Mouse (Mus musculus) heart, adult 18-20 months (tissue): ENCODE measurements at regions not wholly inside any gene's neighbourhood (a gene's known extent, or its start where the extent isn't known, plus 50 kb on each side); places are given as distances from the start of the nearest gene placed in this dataset.

Source experiments
- DNase-seq, 2 experiments: peaks; one replicate each; pipeline ENCODE4 v3.0.0; 2021 to 2022; ENCODE audit warnings: mixed read lengths in 1 of 2

DNA sequence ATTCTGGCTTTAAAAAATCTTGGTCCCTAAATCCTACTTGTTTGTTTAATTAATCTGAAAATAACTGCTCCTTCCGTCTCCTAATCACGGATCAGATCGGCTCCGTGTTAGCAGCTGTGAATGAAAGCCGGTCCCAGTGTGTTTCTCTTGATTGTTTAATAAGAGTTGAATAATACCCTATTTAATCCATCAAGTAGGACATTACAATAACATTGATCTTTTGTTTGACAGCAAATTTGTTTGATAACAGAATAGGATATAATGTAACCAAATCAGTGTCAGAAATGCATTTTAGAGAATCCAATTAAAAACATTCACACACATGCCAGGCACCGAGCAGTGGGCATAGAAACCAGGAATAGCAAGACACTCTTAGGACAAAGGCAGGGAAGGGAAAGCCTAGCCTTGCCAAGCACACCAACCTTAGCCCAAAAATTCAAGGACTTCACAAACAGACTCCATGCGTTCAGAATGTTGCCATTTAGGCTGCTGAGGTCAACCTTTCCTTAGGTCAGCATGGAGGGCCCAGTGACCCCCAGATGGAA, 332.5 kb upstream of the Meis1 start:
- no peak for DNase-seq

DNA sequence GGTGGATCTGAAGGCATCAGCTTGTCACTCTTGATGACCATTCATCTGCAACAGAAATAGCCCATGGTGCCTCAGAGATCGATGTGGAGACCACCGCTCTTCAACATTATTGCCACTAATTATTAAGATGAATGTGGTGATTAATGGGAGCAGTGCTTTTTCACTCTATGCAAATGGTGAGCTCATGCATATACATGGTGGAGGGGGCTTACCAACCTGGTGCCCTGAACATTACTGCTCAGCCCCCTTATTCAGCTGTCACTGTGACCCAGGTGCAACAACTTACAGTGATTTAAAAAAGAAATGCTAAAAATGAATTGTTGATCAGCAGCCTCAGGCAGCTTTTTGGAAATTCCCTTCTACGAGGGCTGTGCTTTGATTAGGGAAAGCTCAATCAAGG, 334.9 kb upstream of the Meis1 start:
- no peak for DNase-seq

DNA sequence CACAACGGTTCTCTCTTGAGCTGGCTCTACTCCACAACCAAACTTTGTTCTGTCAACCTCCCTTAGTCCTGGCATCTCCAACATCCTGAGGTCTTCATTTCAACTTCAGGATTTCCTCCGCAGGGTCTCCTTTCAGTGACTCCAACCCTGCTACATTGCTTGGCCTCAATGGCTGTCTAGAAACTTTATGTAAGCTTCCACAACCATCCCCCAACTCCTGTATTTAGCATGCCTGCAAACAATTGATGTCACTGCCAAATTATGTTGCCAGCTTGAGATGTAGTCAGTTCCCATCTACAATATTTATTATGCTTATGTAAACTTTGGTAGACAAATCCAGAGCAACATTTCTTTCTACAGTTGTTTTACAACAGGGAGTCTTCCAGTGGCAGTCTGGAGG, 336.4 kb upstream of the Meis1 start:
- DNase-seq = no peak

DNA sequence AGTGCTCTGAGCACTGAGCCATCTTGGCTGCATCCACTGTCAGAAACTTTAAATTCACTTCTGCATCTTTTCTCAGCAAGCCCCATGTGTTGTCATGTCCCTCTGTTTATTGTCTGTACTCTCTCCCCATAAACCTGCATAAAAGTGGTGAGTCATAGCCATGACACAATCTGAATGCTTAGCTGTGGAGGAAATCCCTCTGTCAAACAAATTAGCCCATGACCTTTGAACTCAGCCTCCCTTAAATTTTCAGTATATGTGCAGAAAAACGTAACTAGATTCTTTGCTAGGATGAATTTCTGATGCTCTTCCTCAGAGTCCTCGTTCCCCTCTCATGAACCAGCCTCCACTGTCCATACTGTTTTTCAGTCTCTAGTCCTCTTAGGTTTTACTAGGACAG, 337.4 kb upstream of the Meis1 start:
- DNase-seq = no peak

DNA sequence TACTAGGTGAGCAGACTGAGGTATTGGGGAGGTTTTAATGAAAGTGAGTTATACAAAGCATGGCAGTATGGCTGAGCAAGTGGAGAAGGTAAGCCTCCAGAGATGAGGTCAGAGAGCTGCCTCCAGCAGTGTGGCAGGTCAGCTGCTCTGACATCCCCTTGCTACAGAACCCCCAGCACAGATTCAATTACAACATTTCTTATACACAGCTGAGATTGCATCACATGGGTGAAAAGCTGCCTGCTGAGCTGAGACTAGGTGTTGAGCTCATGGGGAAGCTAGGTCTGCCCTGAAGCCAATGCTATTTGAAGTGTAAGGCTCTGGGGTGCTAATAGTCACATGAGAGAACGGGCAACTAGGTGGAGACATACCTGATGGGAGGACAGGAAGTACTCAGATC, 350.4 kb upstream of the Meis1 start:
- DNase-seq = no peak

DNA sequence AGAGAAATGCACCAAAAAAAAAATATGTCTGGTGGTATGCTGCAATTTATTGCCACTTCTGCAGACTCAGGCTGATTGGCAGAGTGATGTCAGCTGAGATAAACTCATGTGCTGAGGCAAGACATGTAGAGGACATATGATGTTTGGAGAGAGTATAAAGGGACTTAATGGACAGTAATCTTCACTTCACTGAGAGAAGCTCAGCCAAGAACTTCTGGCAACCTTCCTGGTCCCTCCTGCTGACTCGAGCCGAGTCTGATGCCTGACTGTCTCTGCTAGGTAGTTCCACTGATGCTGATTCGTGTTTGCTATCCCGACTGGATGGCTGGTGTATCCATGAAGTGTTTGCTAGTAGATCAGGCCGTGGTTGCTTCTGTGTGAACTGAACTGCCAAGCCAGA, 354.7 kb upstream of the Meis1 start:
- DNase-seq = no peak

DNA sequence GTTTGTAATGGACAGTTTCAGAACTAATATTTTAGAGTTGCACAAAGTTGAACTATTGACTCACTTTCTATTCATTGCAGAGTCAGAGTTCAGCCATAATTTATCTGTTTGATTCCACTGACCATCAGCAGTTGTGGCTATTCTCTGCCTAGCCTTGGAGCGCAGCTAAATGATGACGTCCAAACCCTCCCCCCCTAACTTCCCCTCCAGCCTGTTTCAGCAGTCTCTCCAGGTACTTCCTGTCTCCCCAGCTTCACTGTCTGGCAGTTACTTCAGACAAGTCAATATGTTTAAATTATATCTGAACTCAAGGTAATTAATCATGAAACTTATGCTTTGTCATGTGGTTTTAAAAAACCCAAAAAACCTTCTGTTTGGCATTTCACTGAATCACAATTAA, 362.1 kb upstream of the Meis1 start:
- no peak for DNase-seq

DNA sequence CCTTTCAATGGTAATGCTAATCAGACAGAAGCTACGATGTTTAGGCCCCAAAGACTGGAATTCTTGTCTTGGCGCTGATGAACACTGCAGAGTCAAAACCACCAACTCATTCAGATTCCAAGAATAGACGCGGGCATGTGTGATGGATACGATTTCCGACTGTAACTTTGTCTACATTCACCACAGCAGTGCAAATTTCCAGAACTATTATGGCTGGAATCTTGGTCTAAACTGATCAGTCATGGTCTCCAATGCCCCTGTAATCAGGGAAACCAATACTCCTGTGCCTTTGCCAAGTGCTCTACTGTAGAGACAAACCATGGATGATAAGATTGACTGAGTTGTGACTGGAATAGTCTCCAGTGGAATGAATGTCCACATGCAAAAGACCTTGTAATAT, 370.4 kb upstream of the Meis1 start:
- no peak for DNase-seq

DNA sequence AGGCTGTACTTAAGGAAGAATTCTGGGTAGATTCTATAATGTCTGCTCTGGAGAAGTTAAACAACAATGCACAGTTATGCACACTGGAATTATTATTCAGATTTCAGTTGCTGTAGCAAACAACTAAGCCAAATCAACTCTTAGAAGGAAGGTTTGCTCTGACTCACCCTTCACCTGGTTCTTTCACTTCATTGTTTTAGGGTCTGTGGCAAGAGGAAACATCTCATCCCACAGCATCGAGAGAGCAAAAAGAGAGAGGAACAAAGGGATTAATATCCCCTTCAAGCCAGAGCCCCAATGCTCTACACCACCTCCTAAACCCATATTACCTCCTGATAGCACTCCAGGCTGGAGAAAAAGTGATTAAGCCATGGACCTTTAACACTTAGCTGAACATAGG, 373.4 kb upstream of the Meis1 start:
- DNase-seq = no peak

DNA sequence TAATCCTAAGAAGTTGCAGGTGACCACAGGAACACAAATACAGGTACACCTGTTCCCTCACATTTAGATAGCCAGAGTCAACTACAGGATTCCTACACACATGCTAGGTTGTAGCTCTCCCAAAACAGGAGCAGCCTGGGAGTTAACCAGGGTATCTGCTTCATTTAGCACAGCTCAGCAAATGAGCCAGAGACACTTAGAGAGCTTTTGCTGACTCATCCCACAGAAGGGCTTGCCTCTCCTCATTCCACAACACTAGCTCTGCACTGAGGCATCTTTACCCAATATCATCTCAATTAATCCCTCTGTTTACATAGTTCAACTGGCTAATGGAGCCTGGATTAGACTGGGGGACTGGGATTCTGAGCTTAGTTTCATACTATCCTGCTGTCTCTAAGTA, 375.6 kb upstream of the Meis1 start:
- no peak for DNase-seq

DNA sequence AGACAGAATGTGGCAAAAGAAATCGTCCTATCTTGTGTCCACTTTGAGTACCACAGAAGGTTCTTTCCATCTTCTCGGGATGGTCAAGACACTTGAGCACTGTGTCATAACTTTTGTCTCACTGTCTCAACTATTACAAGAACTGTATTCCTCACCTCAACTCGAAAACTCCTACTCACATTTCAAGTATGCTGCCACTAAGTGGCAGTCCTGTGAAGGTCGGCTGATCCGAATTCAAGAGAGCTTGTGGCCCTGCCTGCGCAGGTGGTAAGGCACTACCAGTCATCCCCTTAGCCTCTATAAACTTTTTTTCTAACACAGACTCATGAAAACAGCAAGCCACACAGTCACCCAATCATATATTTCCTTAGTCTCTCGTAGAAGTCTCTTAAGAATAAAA, 381.6 kb upstream of the Meis1 start:
- no peak for DNase-seq

DNA sequence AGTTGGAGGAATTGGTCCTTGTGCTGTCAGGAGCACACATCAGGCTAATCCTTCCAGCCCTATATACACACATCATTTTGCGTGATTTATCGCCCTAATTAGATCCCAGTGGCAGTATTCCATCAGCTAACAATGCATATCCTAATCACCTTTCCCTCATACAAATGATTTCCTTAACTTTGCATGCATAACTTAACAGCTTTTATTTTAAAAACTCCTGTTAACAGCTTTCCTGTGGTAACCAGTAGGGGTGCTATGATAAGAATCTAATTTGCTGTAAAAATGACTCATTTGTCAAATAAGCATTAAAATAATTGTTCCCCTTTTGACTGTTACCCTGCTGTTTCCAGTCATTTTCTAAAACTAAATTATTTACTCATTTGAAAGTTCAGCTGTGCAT, 401.4 kb upstream of the Meis1 start:
- DNase-seq = no peak

DNA sequence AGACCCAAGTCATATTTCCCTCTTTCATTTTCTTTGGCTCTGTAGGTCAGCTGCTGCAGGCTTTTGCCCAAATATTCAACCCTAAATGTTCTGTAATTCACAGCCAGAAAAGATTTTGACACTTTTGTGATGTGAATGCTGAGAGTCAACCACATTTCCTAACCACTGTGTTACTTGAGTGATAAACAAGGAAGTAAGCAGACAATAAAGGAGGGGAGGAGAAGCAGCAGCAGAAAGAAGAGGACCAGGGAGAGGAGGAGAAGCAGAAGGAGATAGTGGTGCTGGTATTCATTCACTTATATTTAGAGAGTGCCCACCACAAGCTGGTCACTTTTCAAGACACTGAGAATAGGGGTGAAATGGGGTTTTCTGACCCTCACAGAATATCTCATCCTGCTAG, 404.5 kb upstream of the Meis1 start:
- DNase-seq = peak; percentile 15

DNA sequence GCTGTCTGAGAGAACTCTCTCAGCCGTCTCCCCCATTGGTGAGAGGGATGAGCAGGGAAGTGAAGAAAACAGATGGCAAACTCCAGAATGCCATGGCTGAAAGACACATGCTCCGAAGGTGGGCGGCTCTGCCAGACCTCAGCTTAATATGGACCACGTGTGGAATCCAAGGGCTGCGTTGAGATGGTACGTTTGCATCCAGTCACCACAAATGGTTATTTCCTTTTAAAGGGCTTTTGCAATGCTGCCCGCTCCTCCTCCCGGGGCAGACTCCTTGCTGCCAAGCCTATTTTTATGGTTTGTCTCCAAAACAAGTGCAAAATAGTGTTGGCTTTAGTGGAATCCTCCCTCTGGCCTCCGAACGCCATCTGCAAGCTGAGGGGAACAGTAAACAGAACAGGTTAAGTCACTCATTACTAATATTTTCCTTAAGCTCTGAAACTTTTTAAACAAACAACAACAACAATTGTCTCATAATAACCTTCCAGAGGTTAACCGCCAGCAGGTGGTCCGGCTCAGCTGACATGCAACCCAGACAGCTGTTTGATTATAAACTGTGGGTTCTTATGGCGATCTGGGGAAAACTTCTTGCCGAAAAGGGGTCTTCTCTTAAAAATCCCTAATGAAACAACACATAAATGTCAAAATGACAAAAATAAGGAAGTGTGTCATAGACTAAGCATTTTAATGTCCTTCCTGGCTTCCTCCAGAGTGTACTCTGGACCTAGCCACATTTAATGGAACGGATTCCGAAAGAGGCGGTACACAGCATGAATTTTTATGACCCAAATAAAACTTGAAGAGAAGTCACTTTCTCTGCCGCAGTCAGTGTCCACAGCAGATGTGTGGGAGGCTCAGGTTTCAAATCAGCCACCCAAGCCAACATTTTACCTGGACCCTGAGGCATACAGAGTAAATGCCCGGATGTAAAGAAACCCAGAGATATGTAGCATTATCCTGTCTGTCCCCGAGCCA, 405.3 kb upstream of the Meis1 start:
- peak; percentile 49 to 51 for DNase-seq

DNA sequence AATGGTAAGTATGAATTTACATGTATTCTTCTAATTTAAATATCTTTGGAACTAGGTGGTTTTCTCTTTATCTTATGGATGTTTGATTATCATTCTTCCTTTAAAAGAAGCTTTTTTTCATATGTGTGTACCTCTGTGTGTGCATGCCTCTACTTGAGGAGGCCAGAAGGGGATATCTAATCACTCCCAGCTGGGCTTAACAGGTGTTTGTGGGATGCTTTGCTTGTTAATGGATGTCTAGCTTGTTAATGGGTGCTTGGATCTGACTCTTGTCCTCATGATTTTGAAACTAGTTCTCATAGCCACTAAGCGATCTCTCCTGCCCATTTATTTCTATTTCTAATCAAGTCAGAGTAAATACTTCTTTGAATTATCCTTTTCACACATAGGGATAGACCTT, 408.8 kb upstream of the Meis1 start:
- no peak for DNase-seq

DNA sequence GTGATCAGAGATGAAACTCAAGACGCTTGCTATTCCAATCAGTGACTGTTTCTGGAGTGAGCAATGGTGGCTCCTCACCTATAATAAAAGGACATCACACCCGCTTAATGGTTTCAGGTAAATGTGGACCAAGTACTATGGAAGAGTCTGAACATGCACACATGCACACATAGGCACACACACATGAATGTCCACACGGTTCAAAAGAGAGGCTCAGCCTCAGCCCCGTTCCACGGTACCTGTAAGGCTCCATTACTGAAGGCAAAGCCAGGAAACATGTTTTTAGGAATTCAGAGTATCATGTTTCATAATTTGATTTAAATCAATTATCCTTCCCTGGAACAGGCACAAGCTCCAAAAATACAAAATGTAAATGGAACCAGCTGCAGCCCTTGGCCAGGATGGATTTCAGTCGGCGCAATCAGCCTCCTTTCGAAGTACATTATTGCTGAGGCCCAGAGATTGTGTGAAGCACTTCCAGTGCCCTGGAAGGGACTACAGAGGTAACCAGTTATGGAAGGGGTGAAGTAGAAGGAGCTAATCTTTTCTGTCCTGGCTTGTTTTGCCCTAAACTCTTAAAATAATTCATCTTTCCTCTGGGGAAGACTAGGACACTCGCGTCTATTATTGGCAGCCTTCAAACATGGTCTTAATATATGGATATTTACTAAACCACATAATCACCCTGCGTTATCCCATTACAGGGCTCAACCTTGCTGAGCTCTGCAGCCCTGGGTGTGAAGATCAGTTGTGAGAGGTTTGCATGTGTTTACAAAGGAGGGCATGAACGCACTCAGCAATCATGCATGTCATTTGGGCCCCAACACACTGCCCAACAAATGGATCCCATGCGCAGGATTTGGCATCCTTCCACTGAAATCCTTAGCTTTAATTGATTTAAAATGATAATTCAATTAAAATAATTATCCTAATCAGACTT, 415.2 kb upstream of the Meis1 start:
- no peak for DNase-seq

DNA sequence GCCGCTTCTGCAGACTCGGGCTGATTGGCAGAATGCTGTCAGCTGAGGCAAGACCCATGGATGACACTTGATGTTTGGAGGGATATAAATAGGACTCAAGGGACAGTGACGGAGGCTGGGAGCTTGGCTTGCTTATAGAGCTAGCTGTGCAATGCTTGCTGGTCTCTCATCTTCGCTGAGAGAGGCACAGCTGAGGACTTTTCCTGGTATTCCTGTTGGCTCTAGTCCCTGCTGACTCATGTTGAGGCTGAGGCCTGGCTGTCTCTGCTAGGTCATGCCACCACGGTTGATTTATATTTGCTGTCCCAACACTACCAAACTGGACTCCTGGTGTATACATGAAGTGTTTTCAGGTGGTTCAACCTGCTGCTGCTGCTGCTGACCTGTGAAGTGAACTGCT, 419.6 kb upstream of the Meis1 start:
- no peak for DNase-seq

DNA sequence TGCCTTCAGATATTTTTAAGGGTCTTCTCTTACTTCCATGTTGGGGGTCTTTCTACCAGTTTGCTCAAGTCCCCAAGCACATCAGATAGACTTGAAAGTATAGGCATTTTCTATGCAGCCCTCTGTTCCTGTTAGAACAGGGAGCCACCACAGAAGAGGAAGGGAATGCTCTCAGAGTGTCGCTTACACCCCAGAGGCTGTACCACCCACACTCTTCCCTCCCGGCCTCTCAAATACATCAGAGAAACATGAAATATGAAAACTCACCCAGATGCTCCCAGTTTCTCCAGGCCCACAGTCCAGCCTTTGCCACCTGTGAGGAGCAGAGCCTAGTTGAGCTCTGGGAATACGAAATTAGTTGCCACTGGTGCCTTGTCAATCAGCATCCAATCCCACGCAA, 423.2 kb upstream of the Meis1 start:
- DNase-seq = no peak

DNA sequence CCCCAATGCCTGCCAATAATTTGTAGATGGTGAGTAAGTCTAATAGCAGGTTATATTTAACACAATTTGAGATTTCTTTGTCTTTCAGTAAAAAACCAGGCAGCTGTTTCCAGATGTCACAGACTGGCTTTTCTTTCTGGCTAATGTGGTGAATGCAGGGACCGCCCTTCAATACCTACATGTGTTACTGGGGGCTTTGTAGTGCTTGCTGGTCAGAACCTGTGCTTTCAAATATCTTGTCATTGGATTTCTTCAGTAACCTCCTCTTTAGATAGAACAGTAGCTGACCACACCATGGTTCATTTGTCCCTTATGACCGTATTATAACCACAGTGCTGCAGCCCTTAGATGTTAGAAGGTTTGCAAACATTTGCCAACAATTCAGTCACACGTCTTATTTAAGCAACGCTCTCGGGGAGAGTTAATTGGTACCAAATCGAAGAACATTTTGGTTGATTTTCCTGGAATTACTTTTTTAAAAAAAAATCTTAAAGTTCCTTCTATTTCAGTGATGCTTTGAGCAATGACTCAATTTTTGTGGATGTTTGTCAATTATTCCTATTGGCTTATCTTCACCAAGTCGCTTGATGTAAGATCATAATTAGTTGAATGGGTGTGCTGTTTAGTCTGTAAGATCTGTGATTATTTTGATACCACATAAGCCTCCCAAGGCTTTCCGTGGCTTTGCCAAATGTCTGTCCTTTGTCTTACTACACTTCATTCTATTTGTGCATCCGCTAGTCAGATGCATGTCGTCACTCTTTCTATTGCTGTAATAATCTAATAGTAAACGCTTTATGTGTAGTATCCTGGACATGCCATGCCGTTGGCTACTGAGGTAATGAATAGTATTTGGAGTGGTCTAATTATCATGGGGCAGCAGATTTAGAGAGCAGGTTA, 436.9 kb upstream of the Meis1 start:
- DNase-seq = peak; percentile 2 to 3

DNA sequence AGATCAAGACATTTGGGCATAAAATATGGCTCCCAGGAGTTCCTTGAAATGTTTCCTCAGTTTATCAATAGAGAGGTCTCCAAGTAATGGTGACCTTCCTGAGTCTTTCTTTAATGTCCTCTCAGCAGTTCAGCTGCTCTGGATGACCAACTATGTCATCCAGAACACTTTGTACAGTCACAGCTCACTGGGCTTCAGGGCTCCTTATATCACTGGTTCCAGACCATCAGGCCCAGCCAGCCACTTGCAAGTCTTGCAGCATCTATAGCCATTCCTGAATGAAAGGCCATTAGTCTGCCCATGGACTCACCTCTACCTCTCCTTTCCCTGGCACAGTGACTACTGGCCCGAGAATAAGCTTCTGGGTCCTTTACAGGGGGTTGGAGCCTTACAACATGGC, 437.8 kb upstream of the Meis1 start:
- no peak for DNase-seq

DNA sequence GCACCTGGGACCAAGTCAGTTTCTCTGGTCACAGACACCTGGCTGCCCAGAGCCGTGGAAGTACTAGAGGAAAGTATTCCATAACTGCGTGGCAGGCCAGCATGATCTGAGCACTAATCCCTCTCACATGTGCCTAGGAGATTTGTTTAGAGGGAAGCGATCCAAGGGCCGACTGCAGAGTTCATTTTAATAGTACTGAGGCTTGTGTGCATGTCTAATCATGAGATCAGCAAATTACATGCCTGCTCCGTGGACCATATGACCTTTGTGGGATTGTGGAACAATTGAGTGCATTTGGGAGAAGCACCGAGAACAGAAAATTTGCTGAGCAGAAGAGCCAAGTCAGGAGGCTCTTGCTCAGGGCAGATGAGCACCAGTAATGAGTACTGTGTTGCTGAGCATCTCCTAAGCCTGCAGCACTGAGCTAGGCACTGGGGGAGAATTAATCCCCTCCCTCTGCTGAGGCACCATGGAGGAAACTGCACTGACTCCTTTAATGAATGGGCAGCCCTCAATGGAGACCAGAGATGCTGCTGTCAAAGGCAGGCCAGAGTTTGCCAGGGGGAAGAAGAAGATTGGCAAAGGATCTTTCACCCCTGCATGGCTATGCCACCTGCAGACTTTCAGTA, 445.1 kb upstream of the Meis1 start:
- no peak for DNase-seq
